ENCODE assay signal across 9 mouse cellular contexts in the genomic region with DNA sequence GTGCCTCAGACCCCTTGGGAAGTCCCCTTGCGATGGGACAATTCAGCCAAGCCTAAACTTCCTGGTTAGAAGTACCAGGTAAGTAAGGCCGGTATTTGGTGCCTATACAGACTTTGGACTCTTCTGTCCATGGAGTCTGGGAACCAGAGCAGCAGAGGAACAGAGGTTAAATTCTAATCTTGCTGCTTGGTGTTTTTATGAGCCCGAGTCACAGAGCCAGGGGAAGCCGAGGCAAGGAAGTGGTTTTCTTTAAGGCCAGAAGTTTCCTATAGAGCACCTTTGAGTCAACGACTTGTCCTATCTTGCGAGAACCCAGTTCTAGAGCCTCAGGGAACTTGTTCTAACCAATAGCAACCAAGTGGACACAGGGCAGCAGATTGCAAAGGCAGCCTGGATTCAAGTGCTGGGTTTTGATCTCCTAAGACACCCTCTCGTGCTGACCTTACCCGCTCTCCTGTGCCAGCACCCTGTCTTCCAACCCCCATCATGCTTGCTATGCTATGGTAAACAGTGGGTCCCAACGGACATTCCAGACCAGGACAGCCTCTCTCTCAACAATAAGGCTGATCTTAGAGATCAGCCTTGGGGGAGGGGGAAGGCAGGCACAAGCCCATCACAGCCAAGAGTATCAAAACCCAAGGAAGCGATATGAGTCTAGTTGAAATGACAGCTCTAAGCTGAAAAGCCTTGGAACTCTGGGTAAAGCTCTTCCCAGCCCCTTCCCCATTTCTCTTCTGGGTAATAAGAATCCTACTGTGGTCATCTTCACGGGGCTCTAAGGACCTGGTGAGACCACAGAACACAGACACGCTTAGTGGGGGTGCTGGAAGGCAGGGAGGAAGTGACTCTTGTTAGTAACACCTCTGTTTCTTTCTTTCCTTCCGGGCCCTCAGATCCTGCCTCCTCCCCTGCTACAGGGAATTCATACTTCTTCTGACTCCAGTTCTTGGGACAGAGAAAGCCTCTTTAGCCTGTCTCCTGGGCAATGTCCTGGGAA. TPM values are rescaled to one million over a fixed set of nuclear protein-coding genes. Genes with fewer than 3 reads are reported as not detected.
DNase-seq lines count a peak whose midpoint lies in the region; ATAC-seq lines count a peak whose summit lies in the region.
"Had no signal": no experiment of that assay in that cellular context is flagged by ENCODE, and none has a peak within 500 bp of the region (broad histone marks: within the 10 kb centered on the region; RNA-seq: fewer than 3 reads in every experiment).

No protein-coding gene starts in this region.

- H3K36me3 ChIP-seq in heart, embryonic 10.5 days, result no peaks in the 10 kb centered on the region
- H3K36me3 ChIP-seq in heart, embryonic 11.5 days (ENCODE audit: control insufficient read depth, insufficient read depth, low read length), result no peaks in the 10 kb centered on the region
- H3K36me3 ChIP-seq in midbrain, embryonic 14.5 days (ENCODE audit: control insufficient read depth, insufficient read depth, low read length), result no peaks in the 10 kb centered on the region

- no peak for ATAC-seq in heart, embryonic 11.5 days (replicated peaks; ENCODE audit: insufficient number of reproducible peaks, low FRiP score, low TSS enrichment)
- ATAC-seq in midbrain, embryonic 14.5 days (ENCODE audit: low FRiP score, low TSS enrichment), result no peak

- 49% methylated on average over 13 of the region's 13 CpGs for WGBS in heart, embryonic 10.5 days
- 47% methylated on average over 13 of the region's 13 CpGs for WGBS in heart, embryonic 11.5 days (ENCODE audit: insufficient replicate concordance)
- 64% methylated on average over 13 of the region's 13 CpGs for WGBS in midbrain, embryonic 14.5 days

- no peak overlapping the region for H3K9ac ChIP-seq in heart, embryonic 11.5 days (ENCODE audit: low read depth, low read length)
- H3K9ac ChIP-seq in midbrain, embryonic 14.5 days (replicated peaks; ENCODE audit: low read length), result no peak overlapping the region

- peaks cover 62% of the 10 kb centered on the region for H3K4me1 ChIP-seq in heart, embryonic 10.5 days
- peaks cover 29% of the 10 kb centered on the region for H3K4me1 ChIP-seq in heart, embryonic 11.5 days (ENCODE audit: control insufficient read depth, insufficient read depth, low read length)
- peaks cover 38% of the 10 kb centered on the region for H3K4me1 ChIP-seq in midbrain, embryonic 14.5 days (ENCODE audit: control insufficient read depth, insufficient read depth, low read length)

- H3K4me3 ChIP-seq in heart, embryonic 10.5 days, result no peak overlapping the region
- H3K4me3 ChIP-seq in heart, embryonic 11.5 days (ENCODE audit: low read depth, low read length), result no peak overlapping the region
- H3K4me3 ChIP-seq in midbrain, embryonic 14.5 days (replicated peaks; ENCODE audit: low read depth, low read length), result no peak overlapping the region

- 0 out of 2 replicates have a peak overlapping the region, but pooled peaks have one; percentile 36 for H3K27ac ChIP-seq in heart, embryonic 10.5 days
- no peak overlapping the region for H3K27ac ChIP-seq in heart, embryonic 11.5 days (ENCODE audit: low read depth, low read length)
- no peak overlapping the region for H3K27ac ChIP-seq in midbrain, embryonic 14.5 days (replicated peaks; ENCODE audit: low read depth, low read length)

- H3K4me2 ChIP-seq in heart, embryonic 11.5 days, result no peak overlapping the region
- H3K4me2 ChIP-seq in midbrain, embryonic 14.5 days (ENCODE audit: low read length), result peak overlapping the region; percentile 99

- no peaks in the 10 kb centered on the region for H3K9me3 ChIP-seq in heart, embryonic 10.5 days
- no peaks in the 10 kb centered on the region for H3K9me3 ChIP-seq in heart, embryonic 11.5 days (replicated peaks; ENCODE audit: control insufficient read depth, low read length)
- H3K9me3 ChIP-seq in midbrain, embryonic 14.5 days (ENCODE audit: control insufficient read depth, low read length), result no peaks in the 10 kb centered on the region

- H3K27me3 ChIP-seq in heart, embryonic 10.5 days (ENCODE audit: insufficient read depth, poor library complexity, severe bottlenecking), result peaks cover 68% of the 10 kb centered on the region
- peaks cover 35% of the 10 kb centered on the region for H3K27me3 ChIP-seq in heart, embryonic 11.5 days (ENCODE audit: control insufficient read depth, insufficient read depth, low read length)
- 0 out of 2 replicates have a peak, but pooled peaks cover 9% of the 10 kb centered on the region for H3K27me3 ChIP-seq in midbrain, embryonic 14.5 days (ENCODE audit: control insufficient read depth, insufficient read depth, low read length)

- no peak for DNase-seq in heart, embryonic 10.5 days (ENCODE audit: low spot score)
- peak; percentile 76 for DNase-seq in CD4-positive helper T cell, adult 2 months (ENCODE audit: low read depth, low spot score)
- peak; percentile 86 for DNase-seq in induced T-regulatory cell, adult 2 months (ENCODE audit: low read depth)
- no peak for DNase-seq in midbrain, embryonic 14.5 days
- no peak for DNase-seq in adrenal gland, postnatal 4 days (ENCODE audit: low spot score in 2 of 2)
- DNase-seq in urinary bladder, adult 2 months (ENCODE audit: low spot score), result no peak
- DNase-seq in urinary bladder, postnatal 14 days (ENCODE audit: low spot score), result no peak
- DNase-seq: cerebellum, adult 18-20 months had no signal

RNA-seq across cellular contexts. Expression of a gene that starts 4.3 kb away (rescaled TPM):
- polyA plus RNA-seq in heart, embryonic 10.5 days (2016; fragmentation: Nextera tagmentation; extraction: Ambion mirVana), result 4.1 and 4.7 TPM in 2 replicates
- polyA plus RNA-seq in heart, embryonic 11.5 days (2014; fragmentation: Nextera tagmentation; extraction: Ambion mirVana), result 4.5 TPM in 2 replicates
- polyA plus RNA-seq in midbrain, embryonic 14.5 days (2014; fragmentation: Nextera tagmentation; extraction: Ambion mirVana), result 16.1 and 21.0 TPM in 2 replicates
- total RNA-seq in adrenal gland, postnatal 4 days (2021), result 10 to 100 TPM; 15.7 to 16.9 TPM
- 0.95 and 2.0 TPM in 2 replicates for polyA plus RNA-seq in urinary bladder, adult 2 months (2012; rRNA removed)

RNA-seq across cellular contexts. Expression of a gene that starts 44.8 kb away (rescaled TPM):
- polyA plus RNA-seq in heart, embryonic 10.5 days (2016; fragmentation: Nextera tagmentation; extraction: Ambion mirVana), result 8.5 and 12.7 TPM in 2 replicates
- polyA plus RNA-seq in heart, embryonic 11.5 days (2014; fragmentation: Nextera tagmentation; extraction: Ambion mirVana), result 8.7 and 8.8 TPM in 2 replicates
- polyA plus RNA-seq in midbrain, embryonic 14.5 days (2014; fragmentation: Nextera tagmentation; extraction: Ambion mirVana), result 13.9 and 14.8 TPM in 2 replicates
- 10 to 100 TPM; 17.1 to 18.2 TPM for total RNA-seq in adrenal gland, postnatal 4 days (2021)
- polyA plus RNA-seq in urinary bladder, adult 2 months (2012; rRNA removed), result 6.6 and 7.4 TPM in 2 replicates

RNA-seq across cellular contexts. Expression of a gene that starts 58.9 kb away (rescaled TPM):
- not detected in 2 replicates for polyA plus RNA-seq in heart, embryonic 10.5 days (2016; fragmentation: Nextera tagmentation; extraction: Ambion mirVana)
- 0.07 and 0.10 TPM in 2 replicates for polyA plus RNA-seq in heart, embryonic 11.5 days (2014; fragmentation: Nextera tagmentation; extraction: Ambion mirVana)
- polyA plus RNA-seq in midbrain, embryonic 14.5 days (2014; fragmentation: Nextera tagmentation; extraction: Ambion mirVana), result 7.6 and 8.6 TPM in 2 replicates
- under 1 TPM in 1 of 2 experiments, not detected in 1; 0.54 TPM for total RNA-seq in adrenal gland, postnatal 4 days (2021)
- polyA plus RNA-seq in urinary bladder, adult 2 months (2012; rRNA removed), result not detected in 2 replicates

Comparison
In these comparisons a context has a peak if more than half of its experiments do, and no peak if none do; other contexts are left out.
1. DNase-seq: peak in CD4-positive helper T cell, adult 2 months (single experiment) and induced T-regulatory cell, adult 2 months (single experiment); none in heart, embryonic 10.5 days (single experiment), midbrain, embryonic 14.5 days (single experiment), adrenal gland, postnatal 4 days (0 of 2), urinary bladder, adult 2 months (single experiment) and urinary bladder, postnatal 14 days (single experiment).